Mouse (Mus musculus): ENCODE measurements around the gene 9130023H24Rik.

Gene 9130023H24Rik

GRCm38 (mm10) chr7:128237927-128238778, at the start of gene 9130023H24Rik:
9130023H24Rik (minus strand) TSS chr7:128238031.
- DNase-seq (ENCODE audit: low spot score), result peak; percentile 100

- no peak for DNase-seq (ENCODE audit: low spot score)
These were observed 47.2 kb upstream of the 9130023H24Rik start for GRCm38 (mm10) chr7:128285060-128285459.

- no peak for DNase-seq (ENCODE audit: low spot score)
These were observed 46.2 kb upstream of the 9130023H24Rik start for GRCm38 (mm10) chr7:128284047-128284446.

GRCm38 (mm10) chr7:128282532-128283244, 44.9 kb upstream of the 9130023H24Rik start:
- no peak for DNase-seq (ENCODE audit: low spot score)

GRCm38 (mm10) chr7:128281765-128282164, 43.9 kb upstream of the 9130023H24Rik start:
- no peak for DNase-seq (ENCODE audit: low spot score)

GRCm38 (mm10) chr7:128279750-128280149, 41.9 kb upstream of the 9130023H24Rik start:
- no peak for DNase-seq (ENCODE audit: low spot score)

- DNase-seq (ENCODE audit: low spot score), result no peak
These were observed 38.2 kb upstream of the 9130023H24Rik start for GRCm38 (mm10) chr7:128276051-128276450.

- no peak for DNase-seq (ENCODE audit: low spot score)
These were observed 33.7 kb upstream of the 9130023H24Rik start for GRCm38 (mm10) chr7:128271496-128271895.

- DNase-seq (ENCODE audit: low spot score), result peak; percentile 81
These were observed 32.6 kb upstream of the 9130023H24Rik start for GRCm38 (mm10) chr7:128270431-128270850.

- no peak for DNase-seq (ENCODE audit: low spot score)
These were observed 30.0 kb upstream of the 9130023H24Rik start for GRCm38 (mm10) chr7:128267813-128268212.

GRCm38 (mm10) chr7:128267391-128267790, 29.6 kb upstream of the 9130023H24Rik start:
- no peak for DNase-seq (ENCODE audit: low spot score)

GRCm38 (mm10) chr7:128266056-128266455, 28.2 kb upstream of the 9130023H24Rik start:
- no peak for DNase-seq (ENCODE audit: low spot score)

GRCm38 (mm10) chr7:128265411-128265810, 27.6 kb upstream of the 9130023H24Rik start, which contains the start of gene Slc5a2:
Slc5a2 (plus strand) TSS chr7:128265657.
- DNase-seq (ENCODE audit: low spot score), result no peak

GRCm38 (mm10) chr7:128256783-128257334, 19.0 kb upstream of the 9130023H24Rik start:
- DNase-seq (ENCODE audit: low spot score), result no peak

- DNase-seq (ENCODE audit: low spot score), result no peak
These were observed 17.9 kb upstream of the 9130023H24Rik start for GRCm38 (mm10) chr7:128255757-128256156.

GRCm38 (mm10) chr7:128254978-128255377, 17.1 kb upstream of the 9130023H24Rik start:
- no peak for DNase-seq (ENCODE audit: low spot score)

- no peak for DNase-seq (ENCODE audit: low spot score)
These were observed 14.8 kb upstream of the 9130023H24Rik start for GRCm38 (mm10) chr7:128252609-128253008.

GRCm38 (mm10) chr7:128251946-128252345, 14.1 kb upstream of the 9130023H24Rik start:
- no peak for DNase-seq (ENCODE audit: low spot score)

GRCm38 (mm10) chr7:128249998-128250397, 12.2 kb upstream of the 9130023H24Rik start:
- DNase-seq (ENCODE audit: low spot score), result no peak

GRCm38 (mm10) chr7:128248081-128249042, 10.5 kb upstream of the 9130023H24Rik start:
- no peak for DNase-seq (ENCODE audit: low spot score)

- DNase-seq (ENCODE audit: low spot score), result peak; percentile 93
These were observed 9.6 kb upstream of the 9130023H24Rik start for GRCm38 (mm10) chr7:128247443-128247842.
